Mouse (Mus musculus) adrenal gland, adult (tissue): ENCODE results near the gene Pak6.

Experiments used
- DNase-seq, 2 experiments: peaks; one replicate each; pipeline ENCODE4 v3.0.0; 2022 to 2023; ENCODE audit warnings: low spot score in 1 of 2; ENCODE audit not compliant: inconsistent age in 2 of 2

Gene Pak6

GRCm38 (mm10) chr2:118663804-118664766 lies 982 bp downstream of the Pak6 start:
- DNase-seq, result peak; percentile 73 to 89

GRCm38 (mm10) chr2:118664975-118665516 lies 1.9 kb downstream of the Pak6 start:
- peak; percentile 48 to 79 for DNase-seq

- no peak for DNase-seq
Observed at GRCm38 (mm10) chr2:118665616-118666015, 2.5 kb downstream of the Pak6 start.

- peak; percentile 73 to 87 for DNase-seq
Observed at GRCm38 (mm10) chr2:118667181-118667580, 4.1 kb downstream of the Pak6 start.

GRCm38 (mm10) chr2:118669245-118669644 lies 6.1 kb downstream of the Pak6 start:
- DNase-seq, result peak in 1 of 2 experiments; percentile 47

GRCm38 (mm10) chr2:118669785-118670184 lies 6.7 kb downstream of the Pak6 start:
- peak; percentile 76 to 87 for DNase-seq

- DNase-seq, result peak; percentile 71 to 89
Observed at GRCm38 (mm10) chr2:118671728-118672127, 8.6 kb downstream of the Pak6 start.

- DNase-seq, result no peak
Observed at GRCm38 (mm10) chr2:118673686-118674465, 10.8 kb downstream of the Pak6 start.

GRCm38 (mm10) chr2:118674500-118674899 lies 11.4 kb downstream of the Pak6 start:
- DNase-seq, result no peak

- DNase-seq, result peak; percentile 79 to 90
Observed at GRCm38 (mm10) chr2:118676839-118677741, 14.0 kb downstream of the Pak6 start.

GRCm38 (mm10) chr2:118677817-118678216 lies 14.7 kb downstream of the Pak6 start:
- peak in 1 of 2 experiments; percentile 81 for DNase-seq

GRCm38 (mm10) chr2:118679577-118679976 lies 16.5 kb downstream of the Pak6 start:
- DNase-seq, result no peak

GRCm38 (mm10) chr2:118680926-118681325 lies 17.8 kb downstream of the Pak6 start:
- peak in 1 of 2 experiments; percentile 48 for DNase-seq

GRCm38 (mm10) chr2:118682544-118683260 lies 19.6 kb downstream of the Pak6 start:
- peak; percentile 81 to 91 for DNase-seq

GRCm38 (mm10) chr2:118685088-118685487 lies 22.0 kb downstream of the Pak6 start:
- DNase-seq, result no peak

- DNase-seq, result peak in 1 of 2 experiments; percentile 58
Observed at GRCm38 (mm10) chr2:118686693-118687092, 23.6 kb downstream of the Pak6 start.

- peak; percentile 78 to 85 for DNase-seq
Observed at GRCm38 (mm10) chr2:118687791-118688190, 24.7 kb downstream of the Pak6 start.

GRCm38 (mm10) chr2:118689875-118690274 lies 26.8 kb downstream of the Pak6 start:
- DNase-seq, result peak in 1 of 2 experiments; percentile 59

GRCm38 (mm10) chr2:118693370-118693966 lies 30.4 kb downstream of the Pak6 start:
- no peak for DNase-seq
